Mouse (Mus musculus): ENCODE measurements around the gene Col8a2. TPM values are rescaled to one million over a fixed set of nuclear protein-coding genes. Genes with fewer than 3 reads are reported as not detected.

The Col8a2 gene
- polyA plus RNA-seq, 1 experiment from 2014 or later, result 4.9 TPM

GRCm38 (mm10) chr4:126321111-126321853 lies 34.7 kb downstream of the Col8a2 start, which contains the start of gene Adprhl2:
Gene Adprhl2 (minus strand): TSS chr4:126321703.
- Histone ChIP-seq H3K27me3 (replicated peaks) (peaks cover 41% of the 10 kb centered on the region), H3K9me3 (no peaks in the 10 kb centered on the region)

GRCm38 (mm10) chr4:126321854-126322511 lies 35.4 kb downstream of the Col8a2 start:
- peak overlapping the region; percentile 86 for H3K4me3 ChIP-seq
- ATAC-seq (ENCODE audit: extremely low read depth, insufficient number of reproducible peaks, low FRiP score, low TSS enrichment), result no peak
- H3K9me3 ChIP-seq, result no peaks in the 10 kb centered on the region
- peaks cover 30% of the 10 kb centered on the region for H3K4me1 ChIP-seq
- peaks cover 20% of the 10 kb centered on the region for H3K36me3 ChIP-seq
- peak overlapping the region; percentile 93 for H3K9ac ChIP-seq
- H3K27me3 ChIP-seq (replicated peaks), result peaks cover 41% of the 10 kb centered on the region
- H3K4me2 ChIP-seq, result peak overlapping the region; percentile 95
- H3K27ac ChIP-seq (replicated peaks), result no peak overlapping the region
- 51% methylated on average over 28 of the region's 28 CpGs for WGBS

More at GRCm38 (mm10) chr4:126321111-126321853, 34.7 kb downstream of the Col8a2 start, which contains the start of gene Adprhl2:
- Histone ChIP-seq H3K27ac (replicated peaks) (peak within 1 kb of the TSS; percentile 70), H3K36me3 (peaks cover 27% of the 10 kb centered on the region), H3K4me2 (peak within 1 kb of the TSS; percentile 95), H3K4me3 (peak within 1 kb of the TSS; percentile 86), H3K4me1 (peaks cover 30% of the 10 kb centered on the region), H3K9ac (peak within 1 kb of the TSS; percentile 93)
- under 1% methylated on average over 80 of the region's 80 CpGs for WGBS
- ATAC-seq (ENCODE audit: extremely low read depth, insufficient number of reproducible peaks, low FRiP score, low TSS enrichment), result peak; percentile 78

- H3K4me1 ChIP-seq, result peaks cover 30% of the 10 kb centered on the region
- no peak overlapping the region for H3K4me3 ChIP-seq
- H3K27me3 ChIP-seq (replicated peaks), result peaks cover 41% of the 10 kb centered on the region
- H3K27ac ChIP-seq (replicated peaks), result no peak overlapping the region
- H3K4me2 ChIP-seq, result no peak overlapping the region
- peaks cover 13% of the 10 kb centered on the region for H3K36me3 ChIP-seq
- H3K9ac ChIP-seq, result no peak overlapping the region
- ATAC-seq (ENCODE audit: extremely low read depth, insufficient number of reproducible peaks, low FRiP score, low TSS enrichment), result no peak
- WGBS, result 87% methylated on average over 13 of the region's 13 CpGs
- no peaks in the 10 kb centered on the region for H3K9me3 ChIP-seq
Measured at GRCm38 (mm10) chr4:126322646-126323045, 36.1 kb downstream of the Col8a2 start.

GRCm38 (mm10) chr4:126324861-126325260 lies 38.3 kb downstream of the Col8a2 start:
- WGBS, result 28% methylated on average over 13 of the region's 13 CpGs
- no peak for ATAC-seq (ENCODE audit: extremely low read depth, insufficient number of reproducible peaks, low FRiP score, low TSS enrichment)
- peak overlapping the region; percentile 27 for H3K4me3 ChIP-seq

GRCm38 (mm10) chr4:126325281-126325861 lies 38.8 kb downstream of the Col8a2 start, which contains the start of gene Tekt2:
Gene Tekt2 (minus strand): TSS chr4:126325688.
- Histone ChIP-seq H3K4me3 (peak within 1 kb of the TSS; percentile 27), H3K27ac (replicated peaks) (no peak within 1 kb of the TSS), H3K9me3 (no peaks in the 10 kb centered on the region), H3K4me1 (peaks cover 23% of the 10 kb centered on the region), H3K4me2 (peak within 1 kb of the TSS; percentile 60), H3K9ac (peak within 1 kb of the TSS; percentile 63), H3K27me3 (replicated peaks) (peaks cover 41% of the 10 kb centered on the region), H3K36me3 (no peaks in the 10 kb centered on the region)
- ATAC-seq (ENCODE audit: extremely low read depth, insufficient number of reproducible peaks, low FRiP score, low TSS enrichment), result no peak
- 11% methylated on average over 23 of the region's 23 CpGs for WGBS

More at GRCm38 (mm10) chr4:126324861-126325260, 38.3 kb downstream of the Col8a2 start:
- peak overlapping the region; percentile 40; the same call in 1 of the 2 replicates for H3K9ac ChIP-seq
- H3K36me3 ChIP-seq, result peaks cover under 1% of the 10 kb centered on the region; the same call in 1 of the 2 replicates
- H3K27me3 ChIP-seq (replicated peaks), result peaks cover 41% of the 10 kb centered on the region
- no peaks in the 10 kb centered on the region for H3K9me3 ChIP-seq
- peaks cover 28% of the 10 kb centered on the region for H3K4me1 ChIP-seq
- H3K4me2 ChIP-seq, result peak overlapping the region; percentile 60
- H3K27ac ChIP-seq (replicated peaks), result no peak overlapping the region

- H3K4me2 ChIP-seq, result no peak overlapping the region
- 18% methylated on average over 6 of the region's 6 CpGs for WGBS
- ATAC-seq (ENCODE audit: extremely low read depth, insufficient number of reproducible peaks, low FRiP score, low TSS enrichment), result no peak
- H3K9ac ChIP-seq, result no peak overlapping the region
- H3K4me1 ChIP-seq, result peaks cover 17% of the 10 kb centered on the region
- H3K27ac ChIP-seq (replicated peaks), result no peak overlapping the region
- peaks cover 41% of the 10 kb centered on the region for H3K27me3 ChIP-seq (replicated peaks)
- H3K9me3 ChIP-seq, result no peaks in the 10 kb centered on the region
- H3K4me3 ChIP-seq, result no peak overlapping the region
- no peaks in the 10 kb centered on the region for H3K36me3 ChIP-seq
Measured at GRCm38 (mm10) chr4:126326036-126326435, 39.4 kb downstream of the Col8a2 start.

GRCm38 (mm10) chr4:126330295-126330694 lies 43.7 kb downstream of the Col8a2 start:
- Histone ChIP-seq H3K4me1 (peaks cover 4% of the 10 kb centered on the region), H3K4me3 (no peak overlapping the region), H3K36me3 (no peaks in the 10 kb centered on the region), H3K9ac (no peak overlapping the region), H3K4me2 (no peak overlapping the region), H3K27ac (replicated peaks) (no peak overlapping the region), H3K27me3 (replicated peaks) (peaks cover 8% of the 10 kb centered on the region), H3K9me3 (no peaks in the 10 kb centered on the region)
- ATAC-seq (ENCODE audit: extremely low read depth, insufficient number of reproducible peaks, low FRiP score, low TSS enrichment), result no peak
- WGBS, result 86% methylated on average over 4 of the region's 4 CpGs

GRCm38 (mm10) chr4:126331751-126332150 lies 45.2 kb downstream of the Col8a2 start:
- no peak for ATAC-seq (ENCODE audit: extremely low read depth, insufficient number of reproducible peaks, low FRiP score, low TSS enrichment)
- H3K27ac ChIP-seq (replicated peaks), result no peak overlapping the region
- no peak overlapping the region for H3K9ac ChIP-seq
- no peak overlapping the region for H3K4me3 ChIP-seq
- 64% methylated on average over 1 of the region's 1 CpGs for WGBS
- 0 out of 2 replicates have a peak, but pooled peaks cover 8% of the 10 kb centered on the region for H3K4me1 ChIP-seq
- no peaks in the 10 kb centered on the region for H3K36me3 ChIP-seq
- no peak overlapping the region for H3K4me2 ChIP-seq
- no peaks in the 10 kb centered on the region; the same call in 1 of the 2 replicates for H3K27me3 ChIP-seq (replicated peaks)
- H3K9me3 ChIP-seq, result no peaks in the 10 kb centered on the region

GRCm38 (mm10) chr4:126332358-126332757 lies 45.8 kb downstream of the Col8a2 start:
- no peak for ATAC-seq (ENCODE audit: extremely low read depth, insufficient number of reproducible peaks, low FRiP score, low TSS enrichment)
- no peak overlapping the region for H3K4me3 ChIP-seq
- H3K9me3 ChIP-seq, result no peaks in the 10 kb centered on the region
- WGBS, result 41% methylated on average over 3 of the region's 3 CpGs
- no peaks in the 10 kb centered on the region for H3K36me3 ChIP-seq
- no peak overlapping the region for H3K4me2 ChIP-seq
- H3K27me3 ChIP-seq (replicated peaks), result no peaks in the 10 kb centered on the region; the same call in 1 of the 2 replicates
- H3K9ac ChIP-seq, result no peak overlapping the region
- H3K27ac ChIP-seq (replicated peaks), result no peak overlapping the region
- H3K4me1 ChIP-seq, result peaks cover 14% of the 10 kb centered on the region

- Histone ChIP-seq H3K9ac (no peak overlapping the region), H3K9me3 (no peaks in the 10 kb centered on the region), H3K4me3 (no peak overlapping the region), H3K4me2 (no peak overlapping the region), H3K27ac (replicated peaks) (no peak overlapping the region), H3K27me3 (replicated peaks) (no peaks in the 10 kb centered on the region), H3K4me1 (peaks cover 16% of the 10 kb centered on the region), H3K36me3 (peaks cover 16% of the 10 kb centered on the region)
- WGBS, result 62% methylated on average over 4 of the region's 4 CpGs
- no peak for ATAC-seq (ENCODE audit: extremely low read depth, insufficient number of reproducible peaks, low FRiP score, low TSS enrichment)
Measured at GRCm38 (mm10) chr4:126339461-126339860, 52.9 kb downstream of the Col8a2 start.

- no peak overlapping the region for H3K27ac ChIP-seq (replicated peaks)
- no peak overlapping the region for H3K9ac ChIP-seq
- 54% methylated on average over 4 of the region's 4 CpGs for WGBS
- H3K27me3 ChIP-seq (replicated peaks), result no peaks in the 10 kb centered on the region
- ATAC-seq (ENCODE audit: extremely low read depth, insufficient number of reproducible peaks, low FRiP score, low TSS enrichment), result no peak
- no peak overlapping the region for H3K4me2 ChIP-seq
- H3K4me1 ChIP-seq, result no peaks in the 10 kb centered on the region
- H3K9me3 ChIP-seq, result no peaks in the 10 kb centered on the region
- peaks cover 42% of the 10 kb centered on the region for H3K36me3 ChIP-seq
- H3K4me3 ChIP-seq, result no peak overlapping the region
Measured at GRCm38 (mm10) chr4:126343451-126343850, 56.9 kb downstream of the Col8a2 start.

All from heart, embryonic 13.5 days (tissue).